Mouse (Mus musculus) testis, adult 2 months (tissue): ENCODE results near the gene Psmd8. TPM values are rescaled to one million over a fixed set of nuclear protein-coding genes. Genes with fewer than 3 reads are reported as not detected.

Source experiments
- H3K27ac ChIP-seq: fragments of 200-500 bp; 2 replicates; pipeline ENCODE4 v1.5.1; 2012; ENCODE audit warnings: low read depth, low read length; ENCODE audit not compliant: control insufficient read depth, insufficient read depth
- H3K27me3 ChIP-seq: fragments of 200-500 bp; 2 replicates; pipeline ENCODE4 v1.6.1; 2012; ENCODE audit warnings: mild to moderate bottlenecking, low read length, moderate library complexity; ENCODE audit not compliant: control insufficient read depth, insufficient read depth
- H3K36me3 ChIP-seq: fragments of 200-500 bp; 2 replicates; pipeline ENCODE4 v1.6.1; 2012; ENCODE audit warnings: mild to moderate bottlenecking, low read length; ENCODE audit not compliant: control insufficient read depth, insufficient read depth
- H3K4me1 ChIP-seq: fragments of 200-500 bp; 2 replicates; pipeline ENCODE4 v1.6.1; 2012; ENCODE audit warnings: low read length; ENCODE audit not compliant: control insufficient read depth, insufficient read depth
- H3K4me3 ChIP-seq: fragments of 200-500 bp; 2 replicates; pipeline ENCODE4 v1.5.1; 2012; ENCODE audit warnings: low read depth, mild to moderate bottlenecking, low read length, moderate library complexity, mixed read lengths; ENCODE audit not compliant: control insufficient read depth
- CTCF ChIP-seq: fragments of 200-500 bp; IDR thresholded peaks from 2 replicates; pipeline ENCODE4 v1.5.1; 2012; ENCODE audit warnings: low read depth, mild to moderate bottlenecking, inconsistent platforms, low read length, moderate library complexity; ENCODE audit not compliant: control insufficient read depth, insufficient read depth, insufficient replicate concordance
- POLR2A ChIP-seq: fragments of 200-500 bp; IDR thresholded peaks from 2 replicates; pipeline ENCODE4 v1.6.1; 2012; ENCODE audit warnings: low read depth, mild to moderate bottlenecking, inconsistent platforms, low read length, moderate library complexity; ENCODE audit not compliant: control insufficient read depth
- polyA plus RNA-seq: library from polyadenylated mRNA; depleted of rRNA; stranded (reverse); fragments of >200 nt; gene quantifications from 2 replicates; pipeline ENCODE4 v1.2.3, GENCODE M21; 2012

Gene Psmd8
- polyA plus RNA-seq, 1 experiment = 362 TPM

GRCm38 (mm10) chr7:29168791-29169230 lies 11.7 kb downstream of the Psmd8 start:
- H3K36me3 ChIP-seq = no peaks in the 10 kb centered on the region
- peak overlapping the region; percentile 32 for H3K27ac ChIP-seq
- no peaks in the 10 kb centered on the region for H3K27me3 ChIP-seq
- peaks cover 46% of the 10 kb centered on the region for H3K4me1 ChIP-seq
- TF ChIP-seq CTCF = no peak
- no peak for TF ChIP-seq POLR2A
- H3K4me3 ChIP-seq = peak overlapping the region; percentile 96

- Histone ChIP-seq H3K27ac (no peak overlapping the region), H3K4me1 (peaks cover 46% of the 10 kb centered on the region), H3K4me3 (peak overlapping the region; percentile 96)
Observed at GRCm38 (mm10) chr7:29168121-29168695, 12.3 kb downstream of the Psmd8 start.

GRCm38 (mm10) chr7:29167656-29168055 lies 12.8 kb downstream of the Psmd8 start:
- Histone ChIP-seq H3K4me3 (peak overlapping the region; percentile 96), H3K4me1 (peaks cover 45% of the 10 kb centered on the region), H3K27me3 (no peaks in the 10 kb centered on the region), H3K27ac (no peak overlapping the region), H3K36me3 (no peaks in the 10 kb centered on the region)
- no peak for TF ChIP-seq POLR2A
- TF ChIP-seq CTCF = no peak

More at GRCm38 (mm10) chr7:29168121-29168695, 12.3 kb downstream of the Psmd8 start:
- H3K36me3 ChIP-seq = no peaks in the 10 kb centered on the region
- no peaks in the 10 kb centered on the region for H3K27me3 ChIP-seq
- TF ChIP-seq POLR2A = no peak
- TF ChIP-seq CTCF = no peak

GRCm38 (mm10) chr7:29162750-29163525 lies 17.6 kb downstream of the Psmd8 start:
- no peaks in the 10 kb centered on the region for H3K27me3 ChIP-seq
- peaks cover 10% of the 10 kb centered on the region for H3K4me1 ChIP-seq
- H3K4me3 ChIP-seq = no peak overlapping the region
- no peak overlapping the region for H3K27ac ChIP-seq
- H3K36me3 ChIP-seq = no peaks in the 10 kb centered on the region
- TF ChIP-seq CTCF = no peak
- TF ChIP-seq POLR2A = 0 out of 2 replicates have a peak, but pooled peaks have one; percentile 26

DNA sequence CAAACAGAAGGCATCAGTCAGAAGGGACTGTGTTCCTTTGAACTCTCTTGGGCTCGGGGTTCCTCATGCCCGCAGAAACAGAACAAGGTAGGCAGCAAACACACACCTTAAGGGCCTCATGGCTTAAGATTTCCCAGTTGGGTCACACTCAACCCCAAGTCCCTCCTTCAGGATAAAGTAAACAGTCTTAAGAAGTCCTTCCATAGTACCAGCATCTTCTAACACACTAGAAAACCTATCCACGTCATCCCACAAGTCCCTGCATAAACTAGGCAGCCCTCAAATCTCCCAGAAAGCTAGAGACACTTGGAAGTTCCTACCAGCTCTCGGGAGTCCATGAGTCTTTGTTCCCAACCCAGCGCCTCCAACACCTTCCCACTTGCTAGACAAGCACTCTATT lies 18.2 kb downstream of the Psmd8 start:
- no peaks in the 10 kb centered on the region for H3K36me3 ChIP-seq
- H3K4me1 ChIP-seq = peaks cover 4% of the 10 kb centered on the region
- TF ChIP-seq CTCF (no peak), POLR2A (no peak)
- H3K27me3 ChIP-seq = no peaks in the 10 kb centered on the region
- H3K4me3 ChIP-seq = no peak overlapping the region
- H3K27ac ChIP-seq = no peak overlapping the region

- no peak overlapping the region for H3K4me3 ChIP-seq
- H3K4me1 ChIP-seq = peaks cover 20% of the 10 kb centered on the region
- H3K27ac ChIP-seq = no peak overlapping the region
- no peaks in the 10 kb centered on the region for H3K27me3 ChIP-seq
- TF ChIP-seq CTCF = no peak
- no peak for TF ChIP-seq POLR2A
- peaks cover 1% of the 10 kb centered on the region; the same call in 1 of the 2 replicates for H3K36me3 ChIP-seq
Observed at GRCm38 (mm10) chr7:29158264-29158663, 22.2 kb downstream of the Psmd8 start.

DNA sequence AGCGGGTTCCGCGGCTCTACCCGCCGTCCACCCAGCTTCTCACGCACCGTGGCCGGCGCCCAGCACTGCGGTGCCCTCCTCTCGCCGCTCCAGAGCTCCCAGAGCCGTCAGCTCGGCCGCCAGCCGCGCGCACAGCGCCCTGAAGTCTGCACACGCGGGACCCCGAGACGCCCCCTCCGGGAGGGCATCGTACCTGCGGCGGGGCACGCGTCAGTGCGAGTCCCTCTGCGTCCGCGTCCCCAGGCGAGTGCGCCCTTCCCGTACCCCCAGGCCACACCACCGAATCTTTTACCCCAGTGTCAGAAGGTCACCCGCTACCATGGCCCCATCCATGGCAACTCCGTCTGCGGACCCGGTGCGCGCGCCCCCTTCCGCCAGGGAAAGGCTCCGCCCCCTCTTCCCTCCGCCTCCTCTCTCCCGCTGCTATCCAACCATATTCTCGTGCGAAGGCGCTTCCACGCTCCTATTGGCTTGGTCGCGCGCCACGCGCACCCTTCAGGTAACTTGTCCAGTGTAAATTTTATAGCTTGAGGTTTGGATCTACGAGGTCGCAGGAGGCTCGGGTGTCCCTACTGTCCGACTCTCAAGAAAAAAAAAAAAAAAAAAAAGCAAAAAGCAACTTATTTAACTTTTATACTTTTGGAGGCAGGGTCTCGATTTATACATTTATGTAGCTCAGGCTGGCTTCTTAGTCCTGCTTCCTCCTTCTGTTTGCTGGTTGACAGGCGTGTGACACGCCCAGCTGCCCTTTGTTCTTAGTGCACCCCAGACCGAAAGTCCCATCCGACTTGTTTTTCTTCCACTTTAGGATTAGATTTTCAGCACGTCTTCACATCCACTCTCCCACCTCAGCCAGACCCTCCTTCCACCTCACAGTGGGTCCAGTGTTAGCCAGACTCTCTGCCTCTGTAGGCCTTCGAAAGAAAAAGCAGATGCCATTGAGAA lies 24.4 kb downstream of the Psmd8 start, which contains the start of gene Fam98c:
Gene Fam98c (minus strand): TSS at position 397 of the 945 bp plus-strand sequence.
- Histone ChIP-seq H3K4me1 (peaks cover 16% of the 10 kb centered on the region), H3K4me3 (peak within 1 kb of the TSS; percentile 91), H3K27ac (peak within 1 kb of the TSS; percentile 92), H3K27me3 (no peaks in the 10 kb centered on the region), H3K36me3 (peaks cover 1% of the 10 kb centered on the region; the same call in 1 of the 2 replicates)
- TF ChIP-seq CTCF (0 out of 2 replicates have a peak, but pooled peaks have one; percentile 11), POLR2A (peak; percentile 3; the same call in 1 of the 2 replicates)
